Mouse (Mus musculus) heart, embryonic 14.5 days (tissue): ENCODE results near the gene Lrp1. TPM values are rescaled to one million over a fixed set of nuclear protein-coding genes. Genes with fewer than 3 reads are reported as not detected.

Experiments used
- ATAC-seq: fragments of 200-750 bp; cut with Nextera tagmentation; 2 replicates; pipeline ENCODE4 v1.8.0; 2017; ENCODE audit warnings: low read depth, moderate TSS enrichment; ENCODE audit not compliant: insufficient number of reproducible peaks, insufficient read depth, low FRiP score
- H3K27ac ChIP-seq, 2 experiments: fragments of 200-500 bp in 1 of 2; fragments of 300-500 bp in 1 of 2; sonication (generic) in 1 of 2; replicated peaks in 1 of 2; 2 replicates each; pipeline ENCODE4 v1.5.1; 2012 to 2014; ENCODE audit warnings: low read depth in 2 of 2, low read length in 2 of 2, control low read depth in 1 of 2, mild to moderate bottlenecking in 1 of 2, mixed read lengths in 1 of 2; ENCODE audit not compliant: control insufficient read depth in 1 of 2, insufficient read depth in 1 of 2
- H3K27me3 ChIP-seq: fragments of 300-500 bp; sonication (generic); 2 replicates; pipeline ENCODE4 v1.6.1; 2014; ENCODE audit warnings: mild to moderate bottlenecking, low read length, control low read depth; ENCODE audit not compliant: control insufficient read depth, insufficient read depth
- H3K36me3 ChIP-seq: fragments of 300-500 bp; sonication (generic); 2 replicates; pipeline ENCODE4 v1.6.1; 2014; ENCODE audit warnings: mild to moderate bottlenecking, control low read depth, low read length, mixed read lengths; ENCODE audit not compliant: control insufficient read depth, insufficient read depth
- H3K4me1 ChIP-seq, 2 experiments: fragments of 200-500 bp in 1 of 2; fragments of 300-500 bp in 1 of 2; sonication (generic) in 1 of 2; 2 replicates each; pipeline ENCODE4 v1.6.1; 2012 to 2014; ENCODE audit warnings: low read length in 2 of 2, control low read depth in 1 of 2, mixed read lengths in 1 of 2; ENCODE audit not compliant: control insufficient read depth in 2 of 2, insufficient read depth in 2 of 2
- H3K4me2 ChIP-seq: fragments of 300-500 bp; sonication (generic); 2 replicates; pipeline ENCODE4 v1.6.1; 2014; ENCODE audit warnings: mild to moderate bottlenecking, low read length
- H3K4me3 ChIP-seq, 2 experiments: fragments of 200-500 bp in 1 of 2; fragments of 300-500 bp in 1 of 2; sonication (generic) in 1 of 2; 2 replicates each; pipeline ENCODE4 v1.5.1; 2012 to 2014; ENCODE audit warnings: low read length in 2 of 2, mild to moderate bottlenecking in 2 of 2, control low read depth in 1 of 2, low read depth in 1 of 2, moderate library complexity in 1 of 2; ENCODE audit not compliant: control insufficient read depth in 1 of 2, insufficient read depth in 1 of 2
- H3K9ac ChIP-seq: fragments of 300-500 bp; sonication (generic); 2 replicates; pipeline ENCODE4 v1.6.1; 2014; ENCODE audit warnings: mild to moderate bottlenecking, low read length
- H3K9me3 ChIP-seq: fragments of 300-500 bp; sonication (generic); 2 replicates; pipeline ENCODE4 v1.6.1; 2016; ENCODE audit warnings: low read length, control low read depth; ENCODE audit not compliant: control insufficient read depth
- WGBS: fragments of 180-500 bp; shearing (Covaris S2); extraction: QIAGEN DNeasy Blood & Tissue Kit; methylation state at CpG from one replicate; pipeline ENCODE4 v1.1.7; 2014; 5-methylcytosine and 5-hydroxymethylcytosine counted together
- polyA plus RNA-seq: library from polyadenylated mRNA; unstranded; fragments of >200 nt; fragmentation: Nextera tagmentation; extraction: Ambion mirVana; gene quantifications from 2 replicates; pipeline ENCODE4 v1.2.1, GENCODE M21; 2014

Lrp1 gene
- polyA plus RNA-seq, 1 experiment from 2014 or later: 31.2 TPM

- 84% methylated on average over 5 of the region's 5 CpGs for WGBS
- H3K4me3 ChIP-seq: no peak overlapping the region
- ATAC-seq: no peak
- H3K9ac ChIP-seq: no peak overlapping the region
- H3K4me1 ChIP-seq: no peaks in the 10 kb centered on the region
- H3K36me3 ChIP-seq: peaks cover 70% of the 10 kb centered on the region
- H3K9me3 ChIP-seq: no peaks in the 10 kb centered on the region
- H3K27me3 ChIP-seq: no peaks in the 10 kb centered on the region
- H3K4me2 ChIP-seq: no peak overlapping the region
- H3K27ac ChIP-seq: no peak overlapping the region
Measured at GRCm38 (mm10) chr10:127499516-127499915, 121.4 kb downstream of the Lrp1 start.

DNA sequence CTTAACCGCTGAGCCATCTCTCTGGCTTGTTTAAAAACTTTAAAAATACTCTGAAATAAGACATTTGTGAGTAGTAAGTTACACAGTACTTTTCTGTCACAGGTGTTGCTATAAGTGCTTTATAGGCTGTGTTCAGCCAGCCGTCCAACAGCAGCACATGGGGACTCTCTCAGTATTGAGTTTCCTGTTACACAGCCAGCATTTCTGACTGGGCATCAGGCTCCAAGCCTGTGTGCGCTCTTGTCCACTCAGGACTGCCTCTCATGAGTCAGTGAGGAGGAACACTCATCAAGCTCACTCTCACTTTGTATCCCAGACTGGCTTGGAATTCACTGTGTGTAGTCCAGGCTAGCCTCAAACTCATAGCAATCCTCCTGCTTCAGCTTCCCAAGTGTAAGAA, 124.8 kb downstream of the Lrp1 start:
- Histone ChIP-seq H3K27ac (no peak overlapping the region), H3K36me3 (peaks cover 96% of the 10 kb centered on the region), H3K9ac (no peak overlapping the region), H3K4me3 (no peak overlapping the region), H3K27me3 (no peaks in the 10 kb centered on the region), H3K9me3 (no peaks in the 10 kb centered on the region), H3K4me2 (no peak overlapping the region), H3K4me1 (no peaks in the 10 kb centered on the region)
- WGBS: 95% methylated on average over 3 of the region's 3 CpGs
- no peak for ATAC-seq

GRCm38 (mm10) chr10:127492118-127492517, 128.8 kb downstream of the Lrp1 start:
- Histone ChIP-seq H3K27ac (no peak overlapping the region), H3K36me3 (peaks cover 99% of the 10 kb centered on the region), H3K4me1 (no peaks in the 10 kb centered on the region), H3K9ac (no peak overlapping the region), H3K27me3 (no peaks in the 10 kb centered on the region), H3K9me3 (no peaks in the 10 kb centered on the region), H3K4me2 (no peak overlapping the region), H3K4me3 (no peak overlapping the region)
- ATAC-seq: no peak
- WGBS: 72% methylated on average over 3 of the region's 3 CpGs

DNA sequence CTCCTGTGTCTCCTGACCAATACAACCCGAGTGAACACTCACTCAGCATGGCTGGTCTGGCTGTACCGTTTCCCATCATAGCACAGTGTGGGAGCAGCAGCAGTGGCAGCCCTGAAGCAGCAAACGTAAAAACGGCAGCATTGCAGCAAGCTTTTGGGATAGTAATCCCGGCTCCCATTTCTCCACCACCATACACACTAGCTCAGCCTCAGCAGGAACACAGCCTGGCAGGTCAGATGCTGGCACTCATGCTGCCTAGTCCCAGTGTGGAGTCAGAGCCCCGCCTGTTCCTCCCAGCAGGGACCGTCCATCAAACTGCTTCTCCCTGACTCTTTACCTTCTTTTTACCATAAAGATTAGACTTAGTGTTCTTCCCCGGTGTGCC, 129.8 kb downstream of the Lrp1 start:
- H3K9me3 ChIP-seq: no peaks in the 10 kb centered on the region
- no peak overlapping the region for H3K4me3 ChIP-seq
- no peaks in the 10 kb centered on the region for H3K27me3 ChIP-seq
- WGBS: 84% methylated on average over 8 of the region's 8 CpGs
- ATAC-seq: no peak
- H3K4me2 ChIP-seq: no peak overlapping the region
- H3K27ac ChIP-seq: no peak overlapping the region
- no peak overlapping the region for H3K9ac ChIP-seq
- no peaks in the 10 kb centered on the region for H3K4me1 ChIP-seq
- H3K36me3 ChIP-seq: peaks cover 97% of the 10 kb centered on the region

DNA sequence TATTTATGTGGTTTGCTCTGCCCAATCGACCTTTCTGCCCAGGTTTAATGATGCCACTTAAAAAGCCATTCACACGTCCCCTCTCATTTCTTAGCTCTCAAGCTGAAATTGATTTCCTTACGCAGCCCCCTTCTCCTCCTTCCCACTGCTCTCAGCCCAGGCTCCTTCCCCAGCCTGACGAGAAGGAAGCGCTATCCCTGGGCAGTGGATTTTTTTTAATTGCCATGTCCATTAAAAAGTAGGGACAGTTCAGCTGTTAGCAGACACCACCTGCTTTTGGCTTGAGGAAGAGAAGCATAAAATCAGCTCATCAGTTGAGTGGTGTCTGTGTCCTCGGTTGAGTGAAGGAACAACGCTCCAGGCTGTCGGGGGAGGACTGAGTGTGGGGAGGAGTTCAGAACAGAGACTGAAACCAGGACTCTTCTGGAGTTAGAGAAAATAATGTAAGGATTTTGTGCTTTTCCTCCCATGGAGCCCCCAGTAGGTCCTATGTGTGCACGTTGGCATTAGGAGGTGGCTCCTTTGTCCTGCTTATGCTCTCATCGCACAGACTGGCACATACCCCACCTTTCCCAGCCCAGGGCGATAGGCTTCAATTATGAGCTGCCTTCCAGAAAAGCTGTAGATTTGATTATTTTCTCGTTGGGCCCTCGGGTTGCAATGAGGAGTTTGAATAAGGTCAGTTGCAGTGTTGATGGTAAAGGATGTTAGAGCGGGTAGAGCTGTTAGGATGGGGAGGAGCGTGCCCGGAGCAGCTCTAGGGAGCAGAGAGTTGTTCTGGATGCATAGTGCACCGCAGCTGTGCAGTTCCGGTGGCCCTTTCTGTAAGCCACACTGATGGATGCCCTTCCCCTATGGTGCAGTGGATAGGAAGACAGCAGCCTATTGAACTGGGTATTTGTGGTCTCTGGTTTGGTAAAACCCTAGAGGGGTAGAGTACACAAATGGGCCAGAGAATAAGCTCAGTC, 130.5 kb downstream of the Lrp1 start:
- no peak for ATAC-seq
- H3K9ac ChIP-seq: no peak overlapping the region
- H3K27ac ChIP-seq: no peak overlapping the region
- H3K4me2 ChIP-seq: no peak overlapping the region
- no peaks in the 10 kb centered on the region for H3K27me3 ChIP-seq
- H3K9me3 ChIP-seq: no peaks in the 10 kb centered on the region
- no peaks in the 10 kb centered on the region for H3K4me1 ChIP-seq
- H3K4me3 ChIP-seq: no peak overlapping the region
- peaks cover 97% of the 10 kb centered on the region for H3K36me3 ChIP-seq
- WGBS: 91% methylated on average over 18 of the region's 18 CpGs

- Histone ChIP-seq H3K4me2 (no peak overlapping the region), H3K4me1 (no peaks in the 10 kb centered on the region), H3K36me3 (peaks cover 97% of the 10 kb centered on the region), H3K4me3 (no peak overlapping the region), H3K27me3 (no peaks in the 10 kb centered on the region), H3K9me3 (no peaks in the 10 kb centered on the region), H3K27ac (no peak overlapping the region), H3K9ac (no peak overlapping the region)
- 86% methylated on average over 7 of the region's 7 CpGs for WGBS
- no peak for ATAC-seq
Measured at GRCm38 (mm10) chr10:127488856-127489255, 132.1 kb downstream of the Lrp1 start.
